Mouse (Mus musculus) layer of hippocampus, postnatal 36 days (tissue): Measurements from ENCODE around the gene Grin1. TPM values are rescaled to one million over a fixed set of nuclear protein-coding genes. Genes with fewer than 3 reads are reported as not detected.

Experiments
- DNase-seq, 2 experiments: peaks; one replicate each; pipeline ENCODE4 v3.0.0; 2022
- total RNA-seq, 2 experiments: library from RNA; stranded (reverse); gene quantifications; 2 replicates each; pipeline ENCODE4 v1.2.3; 2021

Grin1 gene
- total RNA-seq, 2 experiments from 2014 or later: 420 to 431 TPM

DNA sequence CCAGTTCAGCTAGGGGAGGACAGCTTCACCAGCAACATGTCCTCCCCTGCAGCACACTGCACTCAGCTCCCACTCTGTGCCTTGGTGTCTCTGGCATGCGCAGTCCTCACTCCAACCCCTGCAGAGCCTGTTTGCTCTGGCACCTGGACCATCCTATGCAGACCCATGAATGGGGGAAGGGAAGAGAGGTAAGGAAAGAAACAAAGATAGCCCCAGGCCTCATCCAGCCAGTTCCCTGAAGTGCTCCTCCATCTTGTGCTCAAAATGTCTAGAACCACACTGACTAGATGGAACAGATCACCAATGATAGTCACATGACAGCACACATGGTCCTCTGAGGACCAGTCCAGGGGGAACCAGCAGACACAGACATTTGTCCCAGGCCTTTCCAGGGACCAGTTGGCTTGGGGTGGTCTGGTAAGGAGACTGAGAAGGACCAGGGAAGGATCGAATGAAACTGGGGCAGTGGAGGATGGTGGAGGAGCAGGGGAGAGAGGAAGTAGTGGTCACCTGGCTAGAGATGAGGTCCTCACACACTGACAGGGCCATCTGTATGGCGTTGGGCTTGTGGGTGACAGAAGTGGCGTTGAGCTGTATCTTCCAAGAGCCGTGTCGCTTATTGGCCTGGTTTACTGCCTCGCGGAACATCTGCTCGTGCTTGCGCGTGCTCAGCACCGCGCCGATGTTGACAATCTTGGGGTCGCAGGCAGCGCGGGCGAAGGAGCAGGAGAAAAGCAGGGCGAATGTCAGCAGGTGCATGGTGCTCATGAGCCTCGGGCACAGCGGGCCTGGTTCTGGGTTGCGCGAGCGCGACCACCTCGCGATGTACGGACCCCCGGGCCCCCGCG, 644 bp downstream of the Grin1 start:
- peak; percentile 51 to 67 for DNase-seq

DNA sequence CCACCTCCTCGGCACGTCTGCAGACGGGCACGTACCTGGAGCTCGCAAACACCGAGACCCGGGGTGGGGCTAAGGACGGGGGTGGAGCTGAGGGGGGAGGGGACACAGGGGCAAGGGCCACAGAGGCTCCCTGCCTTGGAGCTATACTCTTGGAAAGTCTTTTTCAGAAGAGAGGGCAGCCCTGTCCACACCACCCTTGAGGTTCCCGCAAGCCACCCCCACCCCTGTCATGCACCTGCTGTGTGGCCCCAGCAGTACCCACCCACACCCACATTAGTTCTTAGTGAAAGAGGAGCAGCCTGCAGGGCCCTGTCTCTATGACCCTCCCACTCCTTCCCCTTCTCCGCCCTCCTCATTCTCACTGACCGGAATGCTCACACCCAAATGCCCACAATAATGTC, 7.5 kb downstream of the Grin1 start:
- no peak for DNase-seq

DNA sequence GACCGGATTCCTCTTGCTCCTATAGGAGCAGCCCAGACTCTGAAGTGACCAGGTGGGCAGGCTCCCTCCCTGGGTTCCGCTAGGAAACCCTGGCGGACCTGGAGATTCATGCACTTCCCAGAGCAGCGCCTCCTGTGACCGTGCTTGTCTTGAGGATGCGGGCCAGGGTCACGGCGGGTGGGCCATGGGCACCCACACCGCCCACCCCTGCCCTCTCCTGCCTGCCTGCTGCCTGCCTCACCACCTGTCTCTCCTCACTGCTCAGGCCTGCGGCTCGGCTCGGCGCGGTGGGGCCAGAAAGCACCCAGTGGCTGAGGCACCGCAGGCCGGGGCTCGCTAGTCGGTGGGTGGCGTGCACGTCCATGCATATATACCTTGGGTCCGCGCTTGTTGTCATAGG, 8.0 kb downstream of the Grin1 start:
- no peak for DNase-seq

DNA sequence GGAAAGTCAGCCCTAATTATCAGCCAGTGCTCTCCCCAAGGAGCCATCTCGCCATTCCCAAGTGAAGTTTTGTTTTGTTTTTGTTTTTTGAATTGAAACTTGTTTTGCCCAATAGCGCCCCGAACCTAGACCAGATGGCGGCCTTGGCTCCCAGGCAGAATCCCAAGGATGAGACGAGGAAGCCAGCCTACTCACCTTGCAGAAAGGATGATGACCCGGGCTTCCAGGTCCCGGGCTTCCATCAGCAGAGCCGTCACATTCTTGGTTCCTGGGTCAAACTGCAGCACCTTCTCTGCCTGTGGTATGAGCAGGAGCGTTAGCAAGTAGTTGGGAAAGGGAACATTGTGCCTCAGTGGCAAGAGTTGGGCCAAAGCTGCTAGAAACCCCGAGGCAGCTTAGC, 8.8 kb downstream of the Grin1 start:
- no peak for DNase-seq

DNA sequence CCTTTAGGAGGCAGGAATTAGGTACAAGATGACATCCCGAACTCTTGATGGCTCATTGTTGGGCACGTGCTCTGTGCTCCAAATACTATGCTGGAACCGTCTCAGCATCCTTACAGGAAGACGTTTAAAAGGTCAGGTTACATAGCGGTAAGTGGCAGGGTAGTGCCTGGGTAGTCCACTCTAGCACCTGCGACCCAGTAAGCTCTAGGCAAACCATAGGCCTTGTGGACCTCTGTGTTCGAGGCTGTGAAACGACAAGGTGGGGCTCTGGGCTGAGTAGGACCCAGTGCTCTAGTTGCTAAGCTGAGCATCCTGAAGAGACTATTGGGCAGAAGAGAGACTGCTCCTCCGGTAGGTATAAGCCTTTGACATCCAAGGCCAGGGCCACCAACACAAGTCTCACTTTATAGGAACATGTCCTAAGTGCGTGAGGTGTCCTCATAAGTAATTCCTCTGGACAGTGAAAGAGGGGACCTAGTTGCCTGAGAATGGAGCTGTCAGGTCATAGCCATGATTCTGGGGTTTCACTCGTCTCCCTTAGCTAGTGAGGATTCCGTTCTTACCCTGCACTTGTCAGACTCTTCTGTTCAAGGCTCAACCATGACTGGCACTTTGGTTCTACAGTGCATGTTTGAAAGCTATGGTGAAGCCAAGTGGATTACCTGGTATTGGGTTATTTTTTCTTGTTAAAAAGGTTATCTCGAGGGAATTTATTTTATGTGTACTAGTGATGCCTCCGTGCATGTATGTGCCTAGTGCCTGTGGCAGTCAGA, 13.2 kb downstream of the Grin1 start:
- DNase-seq: no peak

DNA sequence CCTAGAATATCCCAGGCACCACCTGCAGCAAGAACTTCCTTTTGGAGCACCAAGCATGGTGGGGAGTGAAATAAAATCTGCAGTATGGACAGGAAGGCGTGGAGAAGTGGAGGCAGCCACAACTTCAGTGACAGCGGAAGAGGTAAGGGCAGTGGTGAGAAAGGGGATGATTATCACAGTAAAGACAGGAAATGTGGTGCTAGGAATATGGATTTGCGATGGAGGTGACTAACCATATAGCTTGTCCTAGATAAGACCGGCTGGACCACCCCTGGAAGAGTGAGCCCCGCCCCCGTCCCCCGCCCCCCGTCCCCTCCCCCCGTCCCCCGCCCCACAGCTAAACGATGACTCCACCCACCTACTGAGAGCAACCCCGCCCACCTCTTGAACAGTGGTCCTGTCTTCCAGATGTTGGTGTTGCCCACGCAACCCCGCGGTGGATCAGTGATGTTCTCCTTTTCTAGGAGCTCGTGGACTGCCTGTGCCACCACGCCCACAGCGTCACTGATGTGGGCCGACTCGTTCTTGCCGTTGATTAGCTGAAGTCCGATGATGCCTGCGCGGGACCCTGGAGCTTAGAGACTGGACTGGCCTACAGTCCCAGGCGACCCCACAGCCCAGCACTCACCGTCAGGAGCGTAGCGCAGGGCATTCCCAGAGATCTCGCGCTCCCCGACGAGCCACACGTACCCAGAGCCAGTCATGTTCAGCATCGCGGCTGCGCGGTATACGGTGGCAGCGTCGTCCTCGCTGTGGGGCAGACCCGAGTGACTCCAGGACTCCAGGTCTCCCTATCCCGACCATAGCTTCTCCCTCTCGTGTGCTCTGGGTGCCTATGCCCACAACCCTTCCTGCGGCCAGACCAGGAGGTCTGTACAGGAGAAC, 14.1 kb downstream of the Grin1 start:
- no peak for DNase-seq

DNA sequence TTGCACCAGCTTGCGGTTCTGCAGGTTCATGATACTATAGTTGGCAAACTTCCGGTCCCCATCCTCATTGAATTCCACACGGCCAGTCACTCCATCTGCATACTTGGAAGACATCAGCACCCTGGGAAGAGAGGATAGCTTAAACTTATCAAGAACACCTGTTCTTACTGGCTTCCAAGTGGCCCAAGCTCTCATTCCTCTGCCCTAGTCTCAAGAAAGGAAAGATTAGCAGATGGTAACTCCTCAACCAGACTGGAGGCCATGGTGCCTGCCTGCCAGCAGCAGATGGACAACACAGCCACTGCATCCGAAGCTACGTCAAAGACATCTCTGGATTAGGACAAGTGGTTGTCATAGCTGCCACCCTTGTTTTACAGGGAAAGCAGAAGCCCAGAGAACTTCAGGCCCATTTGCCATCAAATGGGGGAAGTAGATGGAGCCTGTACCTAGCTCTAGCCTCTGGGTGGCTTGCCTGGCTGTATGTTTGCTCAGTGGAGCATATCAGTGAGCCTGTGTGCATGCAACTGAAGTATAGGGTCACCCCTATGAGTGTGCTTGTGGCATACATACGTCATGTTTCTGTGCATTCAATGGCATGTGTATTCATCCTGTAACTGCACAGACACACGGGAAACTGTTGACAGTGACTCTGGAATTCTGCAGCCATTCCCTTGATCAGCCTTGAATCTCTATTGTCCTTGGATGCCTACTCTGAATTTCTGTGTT, 14.9 kb downstream of the Grin1 start:
- no peak for DNase-seq

DNA sequence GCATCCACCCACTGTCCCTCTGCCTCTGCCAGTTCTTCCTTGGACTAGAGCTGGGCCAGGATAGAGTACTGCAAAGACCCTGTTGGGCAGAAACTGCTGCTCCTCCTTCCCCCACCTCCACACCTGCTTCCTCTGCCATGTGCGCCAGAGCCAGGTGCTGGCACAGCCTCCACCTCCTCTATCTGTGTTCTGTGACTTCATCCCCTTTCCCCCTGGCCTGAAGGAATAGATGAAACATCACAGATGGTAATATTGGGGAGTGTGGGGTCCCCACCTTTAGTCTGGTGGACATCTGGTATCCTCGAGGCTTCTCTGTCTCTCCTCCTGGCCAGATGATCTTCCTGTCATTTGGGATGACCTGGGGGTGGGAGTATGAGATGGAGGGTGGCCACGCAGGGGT, 15.5 kb downstream of the Grin1 start:
- DNase-seq: no peak

DNA sequence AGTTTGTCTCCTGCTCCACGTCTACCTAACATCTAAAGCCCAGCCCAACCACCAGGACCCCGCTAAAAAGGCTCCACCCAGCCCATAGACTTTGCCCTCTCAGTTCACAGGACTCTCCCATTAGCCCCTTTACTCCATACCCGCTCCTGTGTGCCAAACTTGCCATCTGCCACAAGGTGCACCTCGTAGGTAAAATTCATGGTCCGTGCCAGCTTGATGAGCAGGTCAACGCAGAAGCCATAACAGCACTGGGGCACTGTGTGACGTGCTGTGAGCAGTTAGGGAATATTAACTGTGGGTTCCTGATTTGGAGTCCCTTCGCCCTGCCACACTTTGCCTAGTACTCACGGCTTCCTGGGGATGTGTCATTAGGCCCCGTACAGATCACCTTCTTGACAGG, 20.9 kb downstream of the Grin1 start:
- DNase-seq: no peak

DNA sequence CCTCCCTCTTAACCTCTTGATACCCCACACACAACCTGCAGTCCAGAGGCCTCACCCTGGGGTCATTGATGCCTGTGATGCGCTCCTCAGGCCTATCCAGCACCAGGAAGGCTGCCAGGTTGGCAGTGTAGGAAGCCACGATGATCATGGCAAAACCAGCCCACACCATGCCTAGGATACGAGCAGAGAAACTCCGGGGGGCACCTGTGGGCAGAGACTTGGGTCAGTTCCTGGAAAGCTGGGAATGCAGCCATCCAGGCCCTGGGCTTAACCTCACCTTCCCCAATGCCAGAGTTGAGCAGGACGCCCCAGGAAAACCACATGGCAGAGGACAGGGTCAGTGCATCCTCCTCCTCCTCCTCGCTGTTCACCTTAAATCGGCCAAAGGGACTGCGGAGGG, 21.9 kb downstream of the Grin1 start:
- no peak for DNase-seq

DNA sequence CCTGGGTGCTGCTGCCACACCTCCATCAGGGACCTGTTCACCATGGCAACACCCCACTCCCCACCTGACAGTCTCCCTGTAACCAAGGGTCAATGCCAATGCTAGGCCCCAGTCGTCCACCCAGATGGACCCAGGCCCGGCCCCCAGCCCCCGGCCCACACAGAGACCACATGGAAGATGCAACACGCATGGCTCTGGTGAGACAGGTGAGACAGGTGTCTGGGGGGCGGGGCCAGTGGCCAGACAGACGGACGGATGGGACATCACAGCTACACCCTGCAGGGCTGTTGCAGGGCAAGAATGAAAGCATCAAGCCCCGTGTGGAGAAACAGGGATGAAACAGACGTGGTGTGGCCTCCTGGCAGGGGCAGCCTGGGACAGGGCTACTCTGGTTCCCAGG, 25.3 kb downstream of the Grin1 start:
- no peak for DNase-seq

DNA sequence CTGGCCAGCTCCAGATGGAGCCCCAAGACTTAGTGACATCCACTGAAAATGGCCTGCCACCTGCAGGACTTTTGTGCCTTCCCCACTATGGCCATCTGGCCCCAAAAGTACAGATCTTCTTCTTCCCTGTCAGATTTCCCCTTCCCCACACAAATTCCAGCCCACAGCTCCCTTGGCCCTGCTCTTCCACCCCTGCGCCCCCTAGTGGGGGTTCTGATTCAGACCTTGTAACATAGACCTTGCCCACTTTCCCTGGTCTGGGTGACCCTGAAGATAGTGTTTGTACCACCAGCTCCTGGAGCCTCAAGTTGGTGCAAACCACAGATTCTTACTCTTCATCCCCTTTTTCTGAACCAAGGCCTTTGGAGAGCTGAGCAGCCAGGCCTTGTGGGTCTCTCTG, 26.1 kb downstream of the Grin1 start:
- peak in 1 of 2 experiments; percentile 61 for DNase-seq

DNA sequence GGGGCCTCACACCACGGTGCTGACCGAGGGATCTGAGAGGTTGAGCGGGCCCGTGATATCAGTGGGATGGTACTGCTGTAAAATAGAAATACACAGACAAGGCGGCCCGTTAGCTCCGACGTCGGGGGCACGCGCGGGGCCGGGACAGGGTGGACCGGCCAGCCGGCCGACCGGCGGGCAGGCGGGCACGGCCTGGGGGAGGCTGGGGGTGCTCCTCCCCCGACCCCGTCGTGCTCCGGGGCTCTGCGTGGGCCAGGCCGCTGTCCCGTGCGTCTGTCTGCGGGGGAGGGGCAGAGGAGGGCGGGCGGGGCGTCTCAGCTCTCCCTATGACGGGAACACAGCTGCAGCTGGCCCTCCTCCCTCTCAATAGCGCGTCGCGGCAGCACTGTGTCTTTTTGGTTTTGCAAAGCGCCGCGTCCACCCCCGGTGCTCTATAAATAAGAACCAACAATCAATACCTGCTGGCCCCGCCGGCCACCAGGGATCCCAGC, 26.9 kb downstream of the Grin1 start:
- DNase-seq: peak in 1 of 2 experiments; percentile 38

DNA sequence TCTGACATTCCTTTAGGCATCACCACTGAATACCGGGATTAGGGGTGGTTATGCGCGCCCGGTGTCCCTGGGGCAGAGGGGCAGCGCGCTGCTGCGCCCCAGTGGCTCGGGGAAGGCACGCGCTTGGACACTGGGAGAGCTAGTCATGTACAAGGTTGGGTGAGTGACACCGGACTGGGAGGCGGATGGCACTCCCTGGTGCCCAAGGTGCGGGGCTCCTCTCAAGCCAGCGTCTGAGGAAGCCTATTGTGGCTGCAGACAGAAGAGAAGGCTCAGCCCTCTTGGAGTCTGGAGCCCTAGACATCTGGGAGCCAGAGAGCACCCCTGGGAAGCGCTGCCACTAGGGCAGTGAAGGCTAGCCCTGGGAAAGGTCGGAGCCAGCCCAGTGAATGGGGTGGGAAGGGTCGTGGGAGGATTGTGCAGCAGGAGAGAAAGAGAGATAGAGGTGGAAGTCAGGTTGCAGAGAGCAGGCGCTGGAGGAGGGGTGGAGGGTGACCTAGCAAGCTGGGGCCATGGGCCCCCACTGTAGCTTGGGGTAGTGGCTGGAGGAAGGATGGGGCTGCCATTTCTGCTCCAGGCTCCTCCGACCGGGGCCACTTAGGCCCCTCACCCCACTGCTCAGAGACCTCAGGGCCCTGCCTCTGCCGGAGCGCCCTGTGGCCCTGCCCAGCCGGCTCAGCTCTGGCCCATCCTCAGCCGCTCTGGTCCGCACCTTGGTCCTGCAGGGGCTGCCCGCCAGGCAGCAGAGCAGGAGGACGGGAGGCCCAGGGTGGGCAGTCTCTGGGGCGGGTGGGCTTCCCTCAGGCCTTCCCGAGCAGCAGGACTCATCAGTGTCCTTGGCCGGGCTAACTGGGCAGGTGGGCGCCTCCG, 27.6 kb downstream of the Grin1 start:
- no peak for DNase-seq

DNA sequence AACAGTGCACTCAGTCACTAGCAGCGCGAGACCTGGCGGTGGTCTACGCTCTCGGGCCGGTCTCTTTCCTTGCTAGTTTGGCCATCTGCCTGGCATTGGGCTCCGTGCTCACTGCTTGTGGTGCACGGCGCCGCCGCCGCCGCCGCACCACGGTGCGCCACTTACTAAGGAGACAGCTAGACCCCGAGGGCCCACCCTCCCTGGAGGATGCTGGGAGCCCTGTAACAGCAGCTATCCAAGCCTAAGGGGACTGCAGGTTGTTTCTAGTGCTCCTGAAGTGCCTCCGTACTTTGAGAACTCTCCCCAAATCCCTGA, 28.2 kb downstream of the Grin1 start:
- peak; percentile 52 to 56 for DNase-seq

DNA sequence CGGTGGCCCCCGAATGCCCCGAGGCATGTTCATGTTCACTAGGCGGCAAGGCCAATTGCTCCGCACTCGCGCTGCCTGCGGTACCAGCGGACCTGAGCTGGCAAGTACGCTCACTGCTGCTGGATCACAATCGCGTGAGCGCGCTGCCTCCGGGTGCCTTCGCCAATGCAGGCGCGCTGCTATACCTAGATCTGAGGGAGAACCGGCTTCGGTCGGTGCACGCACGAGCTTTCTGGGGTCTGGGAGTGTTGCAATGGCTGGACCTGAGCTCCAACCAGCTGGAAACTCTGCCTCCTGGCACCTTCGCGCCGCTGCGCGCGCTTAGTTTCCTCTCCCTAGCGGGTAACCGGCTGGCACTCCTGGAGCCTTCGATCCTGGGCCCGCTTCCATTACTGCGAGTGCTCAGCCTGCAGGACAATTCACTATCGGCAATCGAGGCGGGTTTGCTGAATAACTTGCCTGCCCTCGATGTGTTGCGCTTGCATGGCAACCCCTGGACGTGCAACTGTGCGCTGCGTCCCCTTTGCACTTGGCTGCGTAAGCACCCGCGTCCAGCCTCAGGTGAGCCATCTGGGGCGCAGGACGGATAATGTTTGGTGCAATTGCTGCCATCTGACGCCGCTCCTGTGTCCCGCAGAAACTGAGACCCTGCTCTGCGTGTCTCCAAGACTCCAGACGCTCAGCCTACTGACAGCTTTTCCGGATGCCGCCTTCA, 28.7 kb downstream of the Grin1 start:
- DNase-seq: peak; percentile 75

DNA sequence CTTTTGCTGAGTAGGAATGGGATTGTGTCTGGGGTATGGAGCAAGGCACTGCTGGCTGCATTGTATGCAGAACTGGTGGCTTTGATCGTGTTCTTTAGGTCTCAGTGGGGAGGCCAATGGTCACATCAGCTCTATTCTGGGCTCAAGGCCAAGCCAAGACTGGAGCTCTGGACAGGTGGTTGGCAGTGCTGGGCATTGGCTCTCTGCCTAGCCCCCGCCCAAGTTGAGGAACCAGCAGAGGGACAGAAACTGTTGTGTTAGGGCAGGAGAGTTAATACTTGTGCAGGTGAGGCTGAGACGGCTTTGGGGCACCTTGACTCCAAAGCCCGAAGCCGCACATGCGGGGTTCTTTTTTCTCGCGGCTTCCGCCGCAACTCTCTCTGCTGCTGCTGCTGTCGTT, 29.3 kb downstream of the Grin1 start, which contains the start of gene Lrrc26:
TSS of gene Lrrc26 (plus strand) at position 265 of the 400 bp plus-strand sequence.
- peak in 1 of 2 experiments; percentile 34 for DNase-seq

DNA sequence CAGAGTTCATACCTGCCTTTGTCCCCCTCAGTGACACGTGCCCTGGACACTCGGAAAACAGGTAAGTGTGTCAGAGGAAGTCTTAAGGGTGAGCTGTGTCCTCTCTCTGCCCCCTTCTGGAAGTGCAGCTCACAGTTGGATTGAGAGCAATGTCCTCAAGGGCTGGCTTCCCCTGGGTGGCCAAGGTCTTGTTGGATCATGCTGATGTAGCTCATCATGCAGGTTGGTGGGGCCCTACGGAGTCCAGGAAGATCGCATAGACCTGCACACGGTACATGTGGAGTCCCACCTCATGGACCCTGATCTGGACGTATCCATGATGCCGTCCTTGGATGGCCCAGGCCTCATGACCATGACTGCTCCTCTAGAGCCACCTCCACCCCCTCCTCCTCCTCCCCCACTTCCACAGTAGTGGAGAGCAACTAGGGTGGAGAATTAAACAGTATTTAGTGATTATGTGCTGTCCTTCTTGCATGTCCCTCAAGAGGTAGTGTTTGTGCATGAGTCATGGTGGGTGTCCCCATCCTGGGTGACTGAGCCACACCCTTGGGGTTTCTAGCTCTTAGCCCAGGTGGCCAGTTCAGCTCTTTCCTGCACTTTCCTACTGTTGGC, 30.1 kb downstream of the Grin1 start:
- DNase-seq: no peak

DNA sequence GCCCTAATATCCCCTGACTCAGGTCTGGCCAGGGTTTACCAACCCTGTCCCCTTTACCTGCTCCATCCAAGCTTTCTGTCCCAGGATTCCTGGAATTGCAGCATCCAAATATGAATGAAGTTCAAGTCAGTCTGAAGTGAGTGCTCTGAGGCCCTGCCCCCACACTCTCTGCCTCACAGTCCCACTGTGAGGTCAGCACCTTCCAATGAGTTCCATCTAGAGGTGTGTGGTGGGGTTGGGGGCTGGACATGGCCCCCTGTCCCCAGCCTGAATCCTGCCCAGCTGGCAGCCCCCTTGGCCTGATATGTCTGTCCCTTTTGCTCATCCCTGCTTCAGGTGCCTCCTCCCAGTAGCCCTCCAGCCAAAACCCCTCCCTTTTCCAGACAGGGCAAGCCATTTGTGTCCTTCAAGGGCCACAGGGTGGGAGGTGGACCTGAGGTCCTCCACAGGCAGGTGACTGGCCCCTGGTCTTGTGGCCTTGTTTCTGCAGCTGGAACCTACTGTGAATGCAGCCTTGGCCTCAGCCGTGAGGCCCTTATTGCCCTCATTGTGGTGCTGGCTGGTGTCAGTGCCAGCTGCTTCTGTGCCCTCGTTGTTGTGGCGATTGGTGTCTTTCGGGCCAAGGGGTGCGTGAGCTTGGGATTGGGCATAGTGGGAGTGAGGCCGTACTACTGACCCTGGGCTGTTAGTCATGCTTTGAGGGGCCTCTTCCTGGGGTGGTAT, 30.9 kb downstream of the Grin1 start, which contains the start of gene Tmem210:
TSS of gene Tmem210 (plus strand) at position 219 of the 723 bp plus-strand sequence.
- DNase-seq: no peak
